Mouse (Mus musculus) heart, adult 2 months (tissue): ENCODE measurements around the gene Dlx5.

Experiments used
- CTCF ChIP-seq: fragments of 200-600 bp; IDR thresholded peaks from 2 replicates; pipeline ENCODE4 v1.8.1; 2022; ENCODE audit warnings: antibody characterized with exemption, mild to moderate bottlenecking, moderate library complexity
- EP300 ChIP-seq: fragments of 200-500 bp; IDR thresholded peaks from 2 replicates; pipeline ENCODE4 v1.6.1; 2011; ENCODE audit warnings: low read depth, low read length, control low read depth; ENCODE audit not compliant: insufficient read depth
- POLR2A ChIP-seq: fragments of 200-500 bp; IDR thresholded peaks from 2 replicates; pipeline ENCODE4 v1.6.1; 2011; ENCODE audit warnings: mild to moderate bottlenecking, low read depth, low read length, control low read depth; ENCODE audit not compliant: insufficient read depth

DNA sequence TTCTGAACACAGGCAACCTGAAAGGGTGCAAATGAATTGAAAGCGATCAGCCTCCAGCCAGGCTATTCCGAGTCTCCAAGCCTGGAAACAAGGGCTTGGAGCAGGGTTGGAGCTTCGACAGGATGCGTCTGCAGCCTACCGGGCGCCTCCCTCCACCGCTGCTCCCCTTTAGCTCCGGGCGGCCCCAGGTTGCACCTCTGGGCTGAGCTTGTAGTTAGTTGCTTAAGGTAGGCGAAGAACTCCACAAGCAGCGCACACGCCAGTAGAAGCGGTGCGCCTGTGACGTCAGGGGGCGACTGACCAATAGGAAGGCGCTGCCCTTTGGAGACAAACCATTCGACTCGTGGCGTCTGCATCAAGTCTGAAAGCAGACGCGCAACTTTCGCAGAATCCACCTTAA lies 19.3 kb downstream of the Dlx5 start:
- TF ChIP-seq POLR2A (no peak), CTCF (no peak), EP300 (no peak)
